Mouse (Mus musculus): ENCODE measurements around the gene Pm20d2. TPM values are rescaled to one million over a fixed set of nuclear protein-coding genes. Genes with fewer than 3 reads are reported as not detected.

Gene Pm20d2
- polyA plus RNA-seq, 1 experiment from 2014 or later: 0.88 TPM

Other genes starting within 250 kb of the Pm20d2 start
- gene Ankrd6, start 238.9 kb downstream of the Pm20d2 start, polyA plus RNA-seq (2015; fragmentation: Nextera tagmentation; extraction: Ambion mirVana): 11.3 and 12.7 TPM in 2 replicates
- 16.9 and 18.4 TPM in 2 replicates for gene Rragd, start 206.7 kb downstream of the Pm20d2 start, polyA plus RNA-seq (2015; fragmentation: Nextera tagmentation; extraction: Ambion mirVana)
- 38.7 and 39.9 TPM in 2 replicates for gene Ube2j1, start 158.3 kb downstream of the Pm20d2 start, polyA plus RNA-seq (2015; fragmentation: Nextera tagmentation; extraction: Ambion mirVana)
- gene Gabrr2, start 126.7 kb downstream of the Pm20d2 start, polyA plus RNA-seq (2015; fragmentation: Nextera tagmentation; extraction: Ambion mirVana): 0.20 and 0.27 TPM in 2 replicates
- gene Gabrr1, start 57.2 kb downstream of the Pm20d2 start, polyA plus RNA-seq (2015; fragmentation: Nextera tagmentation; extraction: Ambion mirVana): not detected in 2 replicates
- 19.6 and 19.8 TPM in 2 replicates for gene Srsf12, start 19.3 kb upstream of the Pm20d2 start, polyA plus RNA-seq (2015; fragmentation: Nextera tagmentation; extraction: Ambion mirVana)
- gene Pnrc1, start 100.4 kb upstream of the Pm20d2 start, polyA plus RNA-seq (2015; fragmentation: Nextera tagmentation; extraction: Ambion mirVana): 97.7 and 98.0 TPM in 2 replicates
- 27.0 and 29.9 TPM in 2 replicates for gene Rngtt, start 120.6 kb upstream of the Pm20d2 start, polyA plus RNA-seq (2015; fragmentation: Nextera tagmentation; extraction: Ambion mirVana)

All from limb, embryonic 13.5 days (tissue).